Mouse (Mus musculus): ENCODE data around the gene Alppl2.

DNA sequence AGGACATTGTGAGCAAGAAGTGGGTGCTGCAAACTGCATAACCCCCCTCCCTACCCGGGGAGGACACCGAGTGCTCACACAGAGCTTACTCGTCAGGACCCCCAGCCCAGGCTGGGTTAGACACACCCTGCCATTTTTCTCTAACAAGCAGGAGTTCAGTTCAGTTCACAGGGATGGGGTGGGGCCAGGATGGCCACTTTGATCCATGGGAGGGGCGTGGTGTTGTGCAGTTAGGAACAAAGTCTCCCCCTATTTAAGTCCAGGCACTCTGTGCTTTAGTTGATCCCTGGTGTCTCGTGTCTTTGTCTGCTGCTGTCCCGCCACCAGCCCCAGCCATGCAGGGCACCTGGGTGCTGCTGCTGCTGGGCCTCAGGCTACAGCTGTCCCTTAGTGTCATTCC is 34.9 kb upstream of the Alppl2 start, which contains the start of gene Akp3:
- TF ChIP-seq CTCF (IDR thresholded peaks at IDR 0.05; ENCODE audit: low read depth, low read length): no peak
- TF ChIP-seq POLR2A (IDR thresholded peaks at IDR 0.05; ENCODE audit: borderline replicate concordance, low read depth, low read length): no peak
